Mouse (Mus musculus): ENCODE measurements around the gene Nmbr.
A peak's percentile ranks its signal among the peaks of the same experiment; 100 is the strongest.

Gene Nmbr

DNA sequence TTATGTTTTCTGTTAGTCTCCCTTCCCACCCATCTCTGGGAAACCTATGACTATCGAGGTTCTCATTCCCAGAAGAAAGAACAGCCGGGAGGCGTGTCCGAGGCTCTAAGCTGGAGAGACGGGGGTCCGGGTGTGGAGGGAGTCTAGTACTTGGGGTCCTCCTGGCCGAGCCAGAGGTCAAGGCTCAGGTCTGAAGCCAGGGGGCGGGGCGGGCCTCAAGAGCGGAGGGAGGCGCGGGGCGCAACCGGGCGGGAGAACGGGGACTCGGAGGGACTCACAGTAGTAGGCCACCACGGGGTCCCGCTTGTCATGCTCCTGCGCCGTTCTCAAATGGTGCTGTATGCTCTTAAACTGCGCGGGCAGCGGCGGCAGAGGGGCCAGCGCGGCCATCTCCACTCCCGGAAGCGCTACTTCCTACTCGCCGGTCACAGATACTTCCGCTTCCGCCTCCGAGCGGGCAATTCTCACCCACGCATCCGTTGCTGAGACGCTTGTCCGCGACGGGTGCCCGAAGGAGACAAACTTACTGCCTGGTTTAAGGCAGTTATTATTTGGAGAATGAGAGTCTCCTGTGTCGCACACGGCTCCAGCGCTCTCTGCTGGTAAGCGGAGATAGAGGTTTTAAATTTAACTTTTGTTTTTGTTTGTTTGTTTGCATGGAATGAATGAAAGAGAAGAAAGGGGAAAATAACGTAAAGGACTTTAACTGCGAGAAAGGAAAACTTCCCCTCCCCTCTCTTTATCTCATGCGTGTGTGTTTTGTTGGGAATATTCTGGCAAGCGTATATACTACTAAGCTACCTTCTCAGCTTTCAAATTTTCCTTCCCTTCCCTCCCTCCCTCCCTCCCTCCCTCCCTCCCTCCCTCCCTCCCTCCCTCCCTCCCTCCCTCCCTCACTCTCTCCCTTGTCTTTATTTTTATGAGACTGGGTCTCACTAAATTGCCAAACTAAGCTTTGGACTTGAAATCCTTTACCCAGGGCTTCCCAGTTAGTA is at the start of gene Nmbr, which contains the start of gene Vta1:
TSS of gene Nmbr (plus strand) at position 520 of the 995 bp plus-strand sequence.
TSS of gene Vta1 (minus strand) at position 489 of the 995 bp plus-strand sequence.
- peak; percentile 99 to 100 for DNase-seq

GRCm38 (mm10) chr10:14660875-14661274 is 44.5 kb upstream of the Nmbr start:
- no peak for DNase-seq

GRCm38 (mm10) chr10:14666147-14666546 is 39.2 kb upstream of the Nmbr start:
- DNase-seq: no peak

- no peak for DNase-seq
Measured at GRCm38 (mm10) chr10:14685663-14686062, 19.7 kb upstream of the Nmbr start.

DNA sequence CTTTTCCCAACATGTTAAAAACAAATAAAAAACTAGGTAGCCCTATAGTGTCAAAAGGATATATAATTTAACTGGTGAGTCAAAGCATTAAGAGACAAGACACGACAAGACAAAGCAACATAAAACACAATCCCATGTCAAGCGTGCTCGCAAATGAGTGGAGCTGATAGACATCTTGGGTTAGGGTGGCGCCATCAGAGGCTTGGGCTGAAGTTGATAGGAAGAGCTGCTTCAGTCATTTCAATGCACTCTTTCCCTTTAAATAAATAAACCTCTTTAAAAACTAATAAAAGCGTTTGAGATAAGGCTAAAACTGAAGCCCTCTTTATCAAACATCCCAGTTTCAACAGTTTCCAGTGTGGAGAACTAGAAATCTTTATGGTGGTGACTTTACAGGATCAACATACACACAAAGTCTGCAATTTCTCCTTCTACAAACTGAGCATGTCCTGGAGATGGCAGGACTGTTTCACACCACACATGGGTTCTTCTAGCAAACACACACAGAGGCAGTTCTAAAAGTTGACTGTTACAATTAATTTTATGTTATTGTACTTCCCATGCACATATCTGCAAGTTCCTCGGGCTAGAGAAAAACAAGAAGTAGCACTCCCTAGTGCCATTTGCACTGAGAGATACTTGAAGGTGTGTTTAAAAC is 16.5 kb upstream of the Nmbr start:
- DNase-seq: no peak

- DNase-seq: no peak
Measured at GRCm38 (mm10) chr10:14690349-14690748, 15.0 kb upstream of the Nmbr start.

DNA sequence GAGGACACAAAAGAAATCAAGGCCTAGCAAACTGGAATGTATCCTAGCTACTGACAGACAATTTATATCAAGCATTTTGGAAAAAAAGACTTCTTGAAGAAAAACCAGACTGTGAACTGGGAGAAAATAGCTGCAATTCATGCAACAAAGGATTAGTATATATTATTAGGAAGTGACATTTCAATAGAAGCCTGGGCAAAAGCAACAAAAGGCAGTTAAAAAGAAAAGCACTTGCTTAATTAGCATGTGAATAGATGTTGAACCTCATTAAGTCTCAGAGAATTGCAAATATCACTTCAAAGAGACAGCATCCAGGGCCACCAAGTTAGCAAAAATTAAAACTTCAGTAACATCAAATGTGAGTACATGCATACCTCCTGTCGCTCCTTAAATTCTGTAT is 2.2 kb upstream of the Nmbr start:
- DNase-seq: no peak

GRCm38 (mm10) chr10:14703830-14704420 is 1.5 kb upstream of the Nmbr start:
- DNase-seq: no peak

GRCm38 (mm10) chr10:14718114-14718513 is 12.7 kb downstream of the Nmbr start, which contains the start of gene Gje1:
Gje1 (minus strand) TSS chr10:14718214.
- DNase-seq: no peak

DNA sequence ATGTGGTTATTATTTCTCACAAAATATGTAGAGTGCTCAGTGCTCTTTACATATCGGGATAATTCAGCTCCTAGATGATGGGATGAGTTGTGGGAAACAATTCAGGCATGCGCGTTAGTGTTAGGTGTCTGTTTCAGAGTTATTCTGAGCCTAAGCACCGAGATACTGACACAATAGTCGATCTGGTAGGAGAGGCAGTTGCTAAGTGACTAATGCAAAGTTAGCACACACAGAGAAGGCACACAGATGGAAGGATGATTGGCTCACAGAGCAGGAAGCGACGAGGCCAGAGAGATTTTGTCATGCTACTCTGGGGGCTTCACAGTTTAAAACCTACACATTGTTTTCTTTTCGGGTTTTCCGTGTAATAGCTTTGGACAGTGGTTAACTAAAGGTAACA is 20.3 kb downstream of the Nmbr start:
- DNase-seq: no peak

DNA sequence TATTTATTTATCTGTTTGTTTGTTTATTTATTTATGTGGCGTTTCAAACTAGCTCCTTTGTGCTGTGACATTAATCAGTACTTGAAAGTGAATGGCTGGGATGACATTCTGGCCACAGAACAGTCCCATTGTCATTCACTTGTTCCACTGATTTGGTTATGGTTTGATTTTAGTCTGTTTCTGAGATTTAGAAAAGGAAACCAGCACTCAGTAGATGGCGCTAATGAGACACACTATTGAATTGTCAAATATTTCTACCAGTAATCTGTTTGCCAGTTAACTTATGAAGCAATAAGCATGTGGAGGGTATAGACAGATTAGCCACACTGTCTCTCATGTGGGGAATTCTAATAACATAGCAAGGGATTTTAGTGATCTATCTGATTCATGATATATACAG is 28.9 kb downstream of the Nmbr start:
- DNase-seq: peak in 1 of 2 experiments; percentile 30

DNA sequence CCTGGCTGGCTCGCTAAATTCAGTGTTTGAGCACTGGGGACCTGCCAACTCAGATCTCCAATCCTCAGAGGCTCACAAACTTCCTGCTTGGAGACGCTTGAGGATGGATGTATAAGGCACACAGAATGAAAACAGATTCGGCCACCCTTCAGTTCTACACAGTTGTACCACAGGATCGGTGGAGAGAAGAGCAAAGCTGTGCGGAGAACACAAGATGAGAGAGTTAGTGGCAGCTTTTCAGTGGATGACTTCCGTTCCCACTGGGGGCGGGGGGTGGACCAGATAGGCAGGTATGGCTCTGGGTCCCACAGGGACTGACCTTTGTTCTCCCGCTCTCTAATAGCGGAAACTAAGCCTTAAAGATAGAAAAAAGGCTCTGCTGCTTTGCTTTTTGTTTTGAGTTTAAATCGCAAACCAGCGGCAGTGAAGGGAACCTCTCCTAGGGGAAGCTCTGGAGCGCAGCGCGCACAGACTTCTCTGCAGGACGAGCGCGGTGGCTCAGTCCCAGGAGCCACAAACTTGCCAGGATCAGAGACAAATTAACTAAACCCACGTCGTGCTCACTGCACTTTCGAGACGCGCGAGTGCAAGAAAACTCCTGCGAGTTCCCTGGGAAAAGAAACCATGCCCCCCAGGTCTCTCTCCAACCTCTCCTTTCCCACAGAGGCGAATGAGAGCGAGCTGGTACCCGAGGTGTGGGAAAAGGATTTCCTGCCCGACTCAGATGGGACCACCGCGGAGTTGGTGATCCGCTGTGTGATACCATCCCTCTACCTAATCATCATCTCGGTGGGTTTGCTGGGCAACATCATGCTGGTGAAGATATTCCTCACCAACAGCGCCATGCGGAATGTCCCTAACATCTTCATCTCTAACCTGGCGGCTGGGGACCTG is 54.5 kb downstream of the Nmbr start:
- no peak for DNase-seq

- DNase-seq: no peak
Measured at GRCm38 (mm10) chr10:14760618-14761017, 55.2 kb downstream of the Nmbr start.

DNA sequence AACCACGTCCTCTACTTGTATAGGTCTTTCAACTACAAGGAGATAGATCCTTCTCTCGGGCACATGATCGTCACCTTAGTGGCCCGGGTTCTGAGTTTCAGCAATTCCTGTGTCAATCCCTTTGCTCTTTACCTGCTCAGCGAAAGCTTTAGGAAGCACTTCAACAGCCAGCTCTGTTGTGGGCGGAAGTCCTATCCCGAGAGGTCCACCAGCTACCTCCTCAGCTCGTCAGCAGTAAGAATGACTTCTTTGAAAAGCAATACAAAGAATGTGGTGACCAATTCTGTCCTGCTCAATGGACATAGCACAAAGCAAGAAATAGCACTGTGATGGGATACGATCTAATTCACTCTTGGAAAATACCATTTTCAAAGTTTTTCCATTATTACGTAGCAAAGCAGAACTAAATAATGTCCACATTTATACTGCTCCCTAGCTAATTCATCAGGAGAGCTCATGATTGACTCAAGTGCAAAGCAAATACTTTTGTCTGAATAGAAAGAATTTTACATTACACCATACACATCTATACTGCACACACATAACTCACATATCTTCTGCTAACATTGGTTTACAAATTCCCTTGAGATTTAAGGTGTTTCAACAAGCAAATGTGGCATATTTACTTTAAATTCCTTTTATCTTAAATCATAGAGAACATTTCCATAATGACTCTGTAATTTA is 65.0 kb downstream of the Nmbr start:
- DNase-seq: no peak

DNA sequence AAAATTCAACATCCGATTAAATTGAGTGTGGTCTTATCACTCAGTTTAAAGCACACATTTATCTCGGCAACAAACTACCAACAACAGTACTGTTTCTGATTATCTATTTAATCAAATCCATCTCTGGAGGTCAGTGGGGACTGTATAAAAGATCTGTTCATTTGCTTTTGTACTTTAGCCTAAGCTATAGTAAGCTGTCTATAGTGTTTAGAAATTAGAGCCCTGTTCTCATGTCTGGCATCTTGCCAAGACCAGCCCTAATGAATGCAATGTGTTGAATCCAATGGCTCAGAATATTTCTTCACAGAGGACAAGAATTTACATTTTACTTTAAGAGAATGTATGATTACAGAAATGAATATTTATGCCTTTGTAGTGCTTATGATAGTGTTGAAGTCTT is 69.1 kb downstream of the Nmbr start:
- DNase-seq: no peak

DNA sequence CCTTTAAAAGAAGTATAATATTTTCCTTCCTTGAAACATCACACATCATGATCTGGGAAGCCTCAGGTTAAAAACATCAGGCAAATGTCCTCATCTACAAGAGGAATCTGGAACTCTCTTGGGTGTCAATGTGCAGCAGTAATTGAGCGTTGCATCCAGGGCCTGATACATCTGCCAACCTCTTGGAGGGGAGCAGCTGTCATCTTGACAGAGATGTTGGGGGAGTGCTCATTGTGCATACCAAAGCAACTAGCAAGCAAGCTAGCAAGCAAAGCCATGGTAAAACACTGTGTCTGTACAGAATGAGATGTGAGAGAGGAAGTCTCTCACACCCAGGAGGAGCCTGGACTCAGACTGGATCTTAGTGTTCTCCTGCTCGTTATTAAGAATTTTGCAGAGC is 84.6 kb downstream of the Nmbr start:
- no peak for DNase-seq

GRCm38 (mm10) chr10:14816970-14817369 is 111.6 kb downstream of the Nmbr start:
- no peak for DNase-seq

Data from cerebellum, postnatal 36 days (tissue).